Mouse (Mus musculus) bone marrow macrophage, adult 2 months (primary cell): ENCODE measurements around the gene Pnrc1.

Experiments used
- CTCF ChIP-seq: IDR thresholded peaks from 2 replicates; pipeline ENCODE4 v1.5.1; 2012; ENCODE audit warnings: low read depth, mild to moderate bottlenecking, low read length, moderate library complexity
- POLR2A ChIP-seq: IDR thresholded peaks from 2 replicates; pipeline ENCODE4 v1.6.1; 2012; ENCODE audit warnings: mild to moderate bottlenecking, low read depth, low read length, borderline replicate concordance

- TF ChIP-seq CTCF (no peak), POLR2A (no peak)
Observed at GRCm38 (mm10) chr4:33309764-33310757, 20.1 kb upstream of the Pnrc1 start, which contains the start of gene Rngtt.
